Mouse (Mus musculus): Measurements from ENCODE around the gene Sh2d6. TPM values are rescaled to one million over a fixed set of nuclear protein-coding genes. Genes with fewer than 3 reads are reported as not detected.

The Sh2d6 gene
- total RNA-seq, 4 experiments from 2014 or later, result 0.59 to 1.7 (median 1.2) TPM

Other genes with a start within 250 kb of the Sh2d6 start
- gene Sftpb, start 217.1 kb downstream of the Sh2d6 start, total RNA-seq (2022), result not detected
- gene Usp39, start 176.5 kb downstream of the Sh2d6 start, total RNA-seq (2022), result 10 to 100 TPM; 29.6 to 33.2 (median 32.1) TPM
- 10 to 100 TPM; 14.7 to 19.1 (median 17.6) TPM for gene 0610030E20Rik, start 174.4 kb downstream of the Sh2d6 start, total RNA-seq (2022)
- 10 to 100 TPM in 2 of 4 experiments, 1 to 10 TPM in 2; 8.9 to 12.8 (median 10.7) TPM for gene Tmem150a, start 166.3 kb downstream of the Sh2d6 start, total RNA-seq (2022)
- gene Rnf181, start 154.8 kb downstream of the Sh2d6 start, total RNA-seq (2022), result 10 to 100 TPM; 76.4 to 85.1 (median 81.5) TPM
- gene Vamp5, start 141.2 kb downstream of the Sh2d6 start, total RNA-seq (2022), result 1 to 10 TPM; 4.4 to 8.6 (median 6.9) TPM
- 10 to 100 TPM; 16.5 to 23.2 (median 18.5) TPM for gene Vamp8, start 131.0 kb downstream of the Sh2d6 start, total RNA-seq (2022)
- gene Ggcx, start 107.4 kb downstream of the Sh2d6 start, total RNA-seq (2022), result 10 to 100 TPM; 20.3 to 24.7 (median 23.5) TPM
- 100 to 1,000 TPM; 148 to 178 (median 163) TPM for gene Mat2a, start 82.1 kb downstream of the Sh2d6 start, total RNA-seq (2022)
- 10 to 100 TPM in 2 of 4 experiments, 1 to 10 TPM in 2; 2.9 to 16.9 (median 10.0) TPM for gene Capg, start 22.7 kb upstream of the Sh2d6 start, total RNA-seq (2022)
- gene Elmod3, start 76.7 kb upstream of the Sh2d6 start, total RNA-seq (2022), result 10 to 100 TPM; 21.1 to 26.4 (median 24.0) TPM
- gene Retsat, start 76.8 kb upstream of the Sh2d6 start, total RNA-seq (2022), result 10 to 100 TPM; 66.8 to 72.4 (median 68.4) TPM
- 100 to 1,000 TPM in 2 of 4 experiments, 10 to 100 TPM in 2; 93.0 to 104 (median 99.0) TPM for gene Tgoln1, start 95.3 kb upstream of the Sh2d6 start, total RNA-seq (2022)

Data from left cerebral cortex, adult 8-10 months (tissue).